Mouse (Mus musculus) thymus, postnatal 4 days (tissue): ENCODE data around the gene Ccdc141.
A peak's percentile ranks its signal among the peaks of the same experiment; 100 is the strongest.
"Not testable (repeated sequence)": the region's sequence is repeated elsewhere in the genome, so short reads cannot be mapped to it uniquely, and the experiment has no call there.

Experiments used
- DNase-seq: peaks from one replicate; pipeline ENCODE4 v3.0.0; 2021

Ccdc141 gene

DNA sequence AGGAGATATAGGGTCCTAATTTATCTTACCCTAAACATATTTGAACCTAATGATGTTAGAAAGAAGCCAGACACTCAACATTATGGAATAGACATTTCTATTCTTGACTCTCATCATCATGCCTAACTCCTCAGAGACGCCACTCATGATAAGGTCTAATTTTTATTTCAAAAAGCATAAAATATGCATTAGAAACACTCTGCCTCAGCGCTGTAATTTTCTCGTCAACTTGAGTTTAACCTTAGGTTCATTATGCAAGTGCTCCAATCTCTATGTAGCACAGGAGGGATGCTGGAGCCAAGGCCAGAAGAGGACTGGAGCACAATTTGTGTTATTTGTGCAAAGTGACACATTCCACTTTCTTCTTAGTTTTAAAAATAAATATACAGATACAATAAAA lies 130.8 kb downstream of the Ccdc141 start:
- no peak for DNase-seq

DNA sequence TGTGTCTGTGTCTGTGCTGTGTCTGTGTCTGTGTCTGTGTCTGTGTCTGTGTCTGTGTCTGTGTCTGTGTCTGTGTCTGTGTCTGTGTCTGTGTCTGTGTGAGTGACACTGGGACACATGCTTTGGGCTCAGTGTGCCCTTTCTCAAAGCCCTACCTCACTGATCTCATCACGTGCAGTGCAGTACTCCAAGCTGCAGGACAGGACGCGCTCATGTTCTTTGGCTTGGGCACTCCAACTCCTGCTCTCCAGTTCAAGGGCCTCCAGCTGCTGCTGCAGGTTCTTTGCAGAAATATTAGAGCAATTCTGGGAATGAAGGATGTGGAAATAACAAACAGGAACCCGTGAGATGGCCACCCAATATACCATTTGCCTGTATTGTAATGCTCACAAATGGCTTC lies 131.2 kb downstream of the Ccdc141 start:
- DNase-seq, result no peak

DNA sequence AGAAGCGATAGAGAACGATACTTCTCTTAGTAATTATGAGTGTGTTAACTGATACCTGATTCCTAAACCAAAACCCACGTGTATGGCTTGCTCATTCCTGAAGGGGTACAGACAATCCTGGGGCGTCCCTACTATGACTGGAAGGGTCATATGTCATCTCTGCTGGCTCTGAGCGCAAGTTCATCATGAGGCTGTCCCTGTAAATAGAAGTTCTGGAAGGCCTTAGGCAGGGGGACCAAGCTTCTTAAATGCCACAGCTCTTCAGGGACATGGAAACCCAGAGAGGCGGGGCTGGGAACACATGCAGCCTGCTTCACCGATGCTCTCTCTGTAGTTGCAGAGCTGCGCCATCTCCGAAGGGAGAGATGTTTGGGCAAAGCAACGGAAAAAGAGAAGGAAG lies 133.2 kb downstream of the Ccdc141 start:
- no peak for DNase-seq

DNA sequence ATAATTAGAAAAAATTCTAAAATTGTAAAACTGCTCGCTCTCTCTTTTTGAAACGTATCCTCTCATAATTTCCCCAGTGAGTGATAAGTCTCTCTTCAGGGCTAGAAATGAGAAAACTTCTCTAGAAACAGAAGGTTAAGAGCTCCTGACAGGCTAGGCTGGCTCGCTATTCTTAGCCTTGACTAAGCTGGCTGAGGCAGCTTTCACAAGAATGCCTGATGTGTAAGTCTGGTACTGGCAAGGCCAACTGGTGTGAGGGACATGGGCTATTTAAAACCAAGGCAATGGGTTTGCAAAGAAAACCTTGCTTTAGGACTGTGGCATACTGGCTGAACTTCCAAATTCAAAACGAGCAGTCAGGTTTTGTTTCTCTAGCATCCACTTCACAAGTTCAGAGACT lies 136.3 kb downstream of the Ccdc141 start:
- DNase-seq, result no peak

DNA sequence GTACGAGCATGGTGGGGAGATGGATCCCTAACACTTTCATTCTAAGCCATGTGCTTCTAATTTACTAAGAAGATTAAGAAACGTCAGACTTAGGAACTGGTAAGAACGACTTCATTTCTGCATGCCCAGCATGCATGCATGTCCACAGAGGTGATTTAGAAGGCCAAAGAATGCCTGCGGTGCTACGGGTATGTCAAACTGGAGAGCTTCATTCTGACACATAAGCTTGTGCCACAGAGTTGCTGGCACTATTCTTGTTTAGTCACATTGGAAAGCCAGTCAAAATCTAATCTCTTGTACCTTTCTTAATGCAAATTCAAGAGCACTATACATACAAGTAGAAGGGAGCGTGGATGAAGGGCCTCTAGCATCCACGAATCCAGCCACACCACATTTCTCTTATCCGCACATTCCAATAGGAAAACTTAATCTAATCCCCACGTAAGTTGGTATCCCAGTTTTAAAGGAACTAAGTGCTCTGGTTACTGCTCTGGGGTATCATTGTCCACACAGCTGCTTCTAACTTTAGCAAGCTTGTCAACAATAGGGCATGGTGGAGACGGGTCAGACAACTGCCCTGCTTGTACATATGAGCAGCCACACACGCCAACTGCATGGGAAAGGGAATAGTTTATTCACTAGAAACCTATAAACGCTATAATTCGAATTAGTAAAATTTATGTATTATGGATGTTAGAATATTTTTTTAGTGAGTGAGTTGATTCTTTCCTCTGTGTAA lies 136.9 kb downstream of the Ccdc141 start:
- no peak for DNase-seq

DNA sequence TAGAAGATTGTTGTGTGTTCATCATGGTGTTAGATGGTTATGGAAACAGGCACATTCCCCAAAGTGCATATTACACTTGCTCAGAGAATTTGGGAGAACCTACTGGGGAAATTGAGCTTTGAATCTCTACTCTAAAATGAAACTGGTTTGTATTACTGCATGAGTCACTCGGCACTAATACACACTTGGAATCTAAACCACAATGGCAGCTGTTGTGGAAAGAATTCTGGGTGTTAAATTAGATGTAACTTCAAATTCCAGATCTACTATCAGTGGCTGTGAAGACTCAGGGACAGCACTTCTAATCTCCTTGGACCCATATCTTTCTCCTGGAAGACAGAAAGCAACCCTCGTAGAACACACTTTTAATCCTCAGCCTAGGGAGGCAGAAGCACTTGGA lies 149.8 kb downstream of the Ccdc141 start:
- DNase-seq, result no peak

DNA sequence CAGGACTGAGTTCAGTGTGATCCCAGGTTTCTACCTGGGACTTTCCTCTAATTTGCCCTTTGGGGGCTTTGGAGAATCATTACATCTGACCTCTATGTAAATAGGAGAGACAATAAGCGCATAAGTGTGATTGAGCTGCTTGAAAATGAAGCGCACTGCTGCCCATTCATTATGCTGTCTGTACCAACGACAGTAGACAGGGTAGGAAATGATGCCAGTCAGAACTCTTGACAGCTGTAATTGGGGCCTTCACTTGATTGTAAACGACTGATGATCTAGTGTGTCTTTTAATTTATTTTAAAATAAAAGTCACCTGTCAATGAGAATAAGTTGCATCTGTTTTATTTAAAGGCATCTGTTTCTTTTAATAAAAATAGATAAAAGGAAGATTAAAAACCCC lies 152.7 kb downstream of the Ccdc141 start:
- DNase-seq, result no peak

DNA sequence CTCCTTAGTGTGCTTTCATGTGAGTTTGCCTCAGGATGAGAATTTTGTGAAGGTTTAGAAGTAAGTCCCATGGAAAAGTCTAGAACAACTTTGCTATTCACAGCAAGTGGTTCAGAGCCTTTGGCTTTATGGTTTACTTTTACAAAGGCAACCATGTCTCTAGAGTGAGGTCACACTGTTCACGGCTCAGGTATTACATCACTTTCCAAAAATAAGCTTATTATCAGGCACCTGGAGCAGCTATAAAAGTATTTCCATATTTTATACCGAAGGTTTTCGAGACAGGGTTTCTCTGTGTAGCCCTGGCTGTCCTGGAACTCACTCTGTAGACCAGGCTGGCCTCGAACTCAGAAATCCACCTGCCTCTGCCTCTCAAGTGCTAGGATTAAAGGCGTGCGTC lies 157.0 kb downstream of the Ccdc141 start:
- DNase-seq, result not testable (repeated sequence)

DNA sequence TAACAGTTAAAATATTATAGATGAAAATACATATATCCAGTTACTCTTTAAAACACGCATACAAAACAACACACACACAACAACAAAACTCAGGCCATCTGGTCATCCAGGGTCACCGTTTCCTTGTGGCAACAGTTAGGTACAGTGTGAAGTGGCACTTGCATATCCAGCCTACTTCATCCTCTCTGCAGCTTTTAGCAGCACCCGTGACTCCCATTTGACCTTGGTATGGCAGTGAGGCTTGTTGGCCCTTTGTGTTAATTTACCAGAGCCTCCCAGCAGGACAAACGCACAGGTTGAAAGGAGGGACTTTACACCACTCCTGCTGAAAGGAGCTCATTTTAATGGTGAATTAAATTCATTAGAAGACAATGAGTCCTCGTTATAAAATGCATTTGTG lies 158.5 kb downstream of the Ccdc141 start:
- no peak for DNase-seq

DNA sequence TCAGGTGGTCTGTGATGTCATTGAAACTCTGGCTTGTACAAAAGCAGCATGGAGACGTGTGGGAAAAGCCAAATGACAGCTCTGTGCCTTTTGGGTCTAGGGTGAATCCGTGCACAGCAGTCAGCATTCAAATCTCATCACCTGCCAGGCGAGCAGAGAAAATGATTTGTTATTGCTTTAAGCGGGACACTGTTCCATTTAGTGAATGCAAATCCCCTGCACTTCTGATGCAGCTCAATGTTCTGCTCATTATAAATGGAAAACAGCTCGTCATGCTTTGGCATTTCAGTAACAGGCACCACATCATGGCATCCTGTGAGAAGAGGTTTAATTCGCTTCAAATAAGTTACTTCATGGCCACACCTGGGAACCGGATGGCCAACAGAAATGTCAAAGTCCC lies 163.4 kb downstream of the Ccdc141 start:
- no peak for DNase-seq

DNA sequence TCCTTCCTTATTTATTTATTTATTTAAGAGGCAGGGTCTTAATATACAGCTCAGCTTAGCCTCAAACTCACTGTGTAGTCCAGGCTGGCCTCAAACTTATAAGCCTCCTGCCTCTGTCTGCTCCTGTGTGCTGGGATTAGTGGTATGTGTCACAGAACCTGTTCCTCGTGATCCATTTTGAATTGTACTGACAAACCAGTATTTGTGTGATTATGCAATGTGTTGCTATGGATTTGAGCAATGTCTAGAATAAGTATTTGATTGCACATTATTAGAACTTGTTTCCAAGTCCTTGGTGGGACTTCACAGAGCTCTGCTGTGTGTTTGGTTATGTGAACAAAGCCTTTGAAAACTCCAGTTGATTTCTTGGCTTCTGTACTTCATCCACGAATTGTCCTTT lies 167.3 kb downstream of the Ccdc141 start:
- DNase-seq, result no peak

DNA sequence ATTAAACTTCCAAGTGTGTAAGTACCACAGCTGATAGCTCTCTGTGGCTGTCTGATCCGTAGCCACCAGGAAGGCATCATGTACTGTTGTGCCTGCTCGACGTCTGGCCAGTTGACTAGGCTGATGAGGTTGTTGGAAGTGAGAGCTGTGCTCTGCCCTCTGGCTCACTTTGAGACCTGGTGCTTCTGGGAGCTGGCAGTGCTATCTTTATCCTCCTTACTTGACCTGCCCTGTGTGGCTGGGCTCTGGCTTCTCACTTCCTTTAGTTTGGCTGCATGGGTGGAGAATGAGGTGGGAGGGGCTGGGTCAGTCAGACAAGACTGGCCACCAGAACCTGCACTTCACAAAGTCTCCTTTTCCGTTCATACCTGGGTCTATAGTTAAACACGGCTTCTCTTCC lies 172.1 kb downstream of the Ccdc141 start:
- no peak for DNase-seq

DNA sequence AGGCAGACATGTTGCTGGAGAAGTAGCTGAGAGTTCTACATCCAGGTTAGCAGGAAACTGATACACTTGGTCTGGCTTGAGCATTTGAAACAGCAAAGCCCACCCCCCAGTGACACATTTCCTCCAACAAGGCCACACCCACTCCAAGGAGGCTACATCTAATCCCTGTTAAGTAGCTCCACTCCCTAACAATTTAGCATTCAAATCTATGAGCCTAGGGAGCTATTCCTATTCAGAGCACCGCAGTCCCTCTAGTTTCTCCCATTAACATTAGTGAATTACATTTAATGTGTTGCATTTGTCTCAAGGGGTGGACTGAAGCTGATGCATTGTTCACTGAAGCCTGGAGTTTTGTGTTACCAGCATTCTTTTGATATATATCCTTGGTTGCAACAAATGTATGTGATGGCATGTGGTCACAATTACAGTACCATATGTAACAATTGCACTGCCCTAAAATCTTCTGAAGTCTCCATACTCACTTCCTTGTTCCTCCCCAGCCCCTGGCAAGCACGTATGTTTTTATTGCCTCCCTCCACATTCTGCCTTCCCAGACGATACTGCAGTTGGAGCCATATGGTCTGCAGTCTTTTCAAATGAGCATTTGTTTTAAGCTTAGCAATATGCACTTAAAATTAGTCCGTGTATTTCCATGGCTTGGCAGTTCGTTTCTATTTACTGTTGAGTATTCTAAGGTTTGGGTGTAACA lies 177.8 kb downstream of the Ccdc141 start:
- DNase-seq, result no peak

DNA sequence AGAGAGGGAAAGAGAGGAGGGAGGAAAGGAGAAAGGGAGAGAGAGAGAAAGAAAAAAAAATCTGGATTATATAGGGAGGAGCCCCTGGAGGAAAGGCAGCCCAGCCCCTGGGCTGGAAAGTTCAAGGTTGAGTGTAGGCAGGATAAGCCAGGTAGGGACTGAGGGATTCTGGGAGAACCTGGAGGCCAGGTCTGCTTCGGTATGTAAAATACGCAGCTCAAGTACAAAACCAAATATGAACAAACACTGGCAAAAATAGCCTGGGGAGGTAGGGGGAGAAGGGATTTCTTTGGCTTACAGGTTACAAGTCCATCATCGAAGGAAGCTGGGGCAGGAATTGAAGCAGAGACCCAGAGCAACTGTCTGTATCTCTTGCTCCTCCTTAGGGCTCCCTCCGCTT lies 183.1 kb downstream of the Ccdc141 start:
- DNase-seq, result no peak

DNA sequence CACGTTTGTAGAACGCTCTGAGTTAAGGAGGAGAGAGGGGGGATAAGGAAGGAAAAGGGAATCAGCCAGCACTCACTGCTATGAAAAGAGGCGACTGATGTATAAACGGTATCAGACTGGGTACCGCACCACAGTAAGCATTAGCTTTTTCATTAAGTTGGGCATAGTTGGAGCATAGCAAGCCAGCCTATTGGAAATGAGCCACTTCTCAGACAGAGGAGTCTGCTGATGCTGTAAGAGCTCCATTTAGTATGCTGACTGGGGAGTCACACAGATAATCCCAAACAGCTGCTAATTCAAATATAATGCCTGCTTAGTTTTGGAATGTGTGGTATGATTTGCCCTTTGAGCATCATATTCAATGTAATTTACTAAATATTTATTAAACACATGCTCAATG lies 186.1 kb downstream of the Ccdc141 start:
- DNase-seq, result no peak

DNA sequence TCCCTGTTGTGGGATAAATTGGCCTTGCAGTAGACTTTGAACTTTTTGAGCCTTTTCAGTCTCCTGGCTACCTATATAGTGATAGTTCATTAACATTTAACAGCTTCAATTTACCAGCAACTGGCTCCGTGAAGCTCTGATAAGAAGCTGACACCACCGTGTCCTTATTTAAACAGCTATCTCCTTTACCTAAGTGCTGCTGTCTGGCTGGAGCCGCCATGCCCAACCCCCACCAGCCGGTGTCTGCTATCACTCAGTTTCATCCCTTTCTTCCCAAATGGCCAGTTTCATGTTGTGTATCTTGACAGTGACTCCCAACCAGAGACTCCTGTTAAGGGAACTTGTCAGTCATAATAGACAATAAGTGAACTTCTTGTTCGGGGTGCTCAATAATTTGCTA lies 186.8 kb downstream of the Ccdc141 start:
- DNase-seq, result no peak

DNA sequence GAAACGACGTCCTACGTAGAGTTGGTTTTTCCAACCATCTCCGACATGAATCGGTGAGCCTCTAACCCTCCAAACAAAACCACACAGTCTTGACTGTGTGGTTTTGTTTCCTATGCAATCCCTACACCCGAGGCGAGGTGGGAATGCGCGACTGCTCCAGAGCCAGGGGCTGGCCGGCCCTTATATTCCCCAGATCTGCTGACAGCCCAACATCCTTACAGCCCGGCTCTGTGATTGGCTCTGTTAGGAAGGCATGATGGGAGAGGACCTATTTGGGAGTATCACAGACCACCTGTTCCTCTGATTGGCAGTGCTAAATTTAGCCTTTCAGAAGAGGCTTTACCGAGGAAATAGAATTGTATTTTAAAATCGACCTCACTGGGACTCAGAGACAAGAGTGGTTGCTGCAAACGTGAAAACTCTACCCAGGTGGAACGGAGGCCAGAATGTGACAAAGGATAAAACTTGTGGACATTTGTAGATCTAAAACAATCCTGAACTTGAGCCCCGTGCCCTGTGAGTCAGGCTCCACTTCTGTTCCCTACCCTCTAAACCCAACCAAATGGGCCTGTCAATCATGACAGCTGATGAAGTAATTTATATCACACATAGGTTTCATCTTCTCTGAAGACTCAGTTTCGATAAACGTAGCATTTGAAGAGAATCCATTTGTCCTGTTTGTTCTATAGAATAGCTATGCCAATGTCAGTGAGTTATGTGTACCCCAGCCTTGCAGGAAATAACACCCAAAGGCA lies 187.9 kb downstream of the Ccdc141 start, which contains the start of gene Ttn:
Gene Ttn (minus strand): TSS at position 157 of the 755 bp plus-strand sequence.
- DNase-seq, result no peak

DNA sequence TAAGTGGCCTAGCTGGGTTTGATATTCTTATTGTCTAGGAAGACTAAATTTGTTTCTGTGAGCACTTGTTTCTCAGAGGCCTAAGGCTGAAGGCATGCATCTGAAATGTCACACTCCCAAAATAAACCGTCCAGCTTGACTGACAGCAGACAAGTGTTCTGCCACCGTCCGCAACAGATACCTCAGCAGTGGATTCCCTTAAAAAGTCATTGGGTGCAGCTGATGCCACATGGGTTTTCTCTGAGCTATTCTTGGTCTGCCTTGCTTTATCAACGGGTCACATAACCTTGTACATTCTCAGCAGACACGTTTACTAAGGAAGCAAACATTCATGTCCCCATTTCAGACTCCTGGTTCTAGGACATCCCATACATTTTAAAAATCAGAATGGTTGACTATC lies 188.7 kb downstream of the Ccdc141 start:
- no peak for DNase-seq

DNA sequence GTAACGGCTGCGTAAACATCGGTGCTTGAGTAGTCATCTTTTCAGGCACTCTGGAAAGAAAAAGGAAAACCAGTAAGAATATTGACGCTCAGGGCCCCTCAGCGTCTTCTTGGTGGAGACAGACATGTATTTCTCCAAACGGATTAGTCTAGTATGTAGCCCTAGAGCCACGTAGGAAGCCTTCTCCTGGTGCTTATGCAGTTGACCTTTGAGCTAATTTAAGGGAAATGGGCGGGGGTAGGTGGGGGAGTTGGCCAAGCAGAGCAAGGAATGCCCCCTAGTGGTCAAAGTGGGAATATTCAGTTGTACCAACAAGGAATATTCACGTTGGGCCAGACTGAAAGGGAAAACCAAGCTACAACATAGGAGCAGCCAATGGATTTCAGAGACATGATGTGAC lies 190.3 kb downstream of the Ccdc141 start:
- DNase-seq, result peak; percentile 35

DNA sequence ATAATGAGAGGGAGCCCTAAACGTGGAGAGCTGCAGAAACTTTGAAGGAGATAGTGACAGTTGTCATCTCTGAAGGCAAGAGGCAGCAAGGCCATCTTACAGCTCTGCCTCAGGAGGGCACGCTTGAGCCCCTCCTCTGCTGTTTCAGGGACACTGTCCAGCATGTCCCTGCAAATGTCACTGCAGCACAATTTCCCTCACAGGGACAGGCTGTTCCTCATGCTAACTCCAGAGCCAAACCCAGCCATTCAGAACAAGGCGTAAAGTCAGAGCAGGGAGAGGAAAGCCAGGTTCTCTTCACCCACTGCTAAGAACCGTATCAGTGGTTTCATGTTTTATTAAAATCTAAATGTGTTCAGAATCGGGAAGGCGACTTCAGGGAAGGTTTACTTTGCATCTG lies 192.8 kb downstream of the Ccdc141 start:
- DNase-seq, result no peak

DNA sequence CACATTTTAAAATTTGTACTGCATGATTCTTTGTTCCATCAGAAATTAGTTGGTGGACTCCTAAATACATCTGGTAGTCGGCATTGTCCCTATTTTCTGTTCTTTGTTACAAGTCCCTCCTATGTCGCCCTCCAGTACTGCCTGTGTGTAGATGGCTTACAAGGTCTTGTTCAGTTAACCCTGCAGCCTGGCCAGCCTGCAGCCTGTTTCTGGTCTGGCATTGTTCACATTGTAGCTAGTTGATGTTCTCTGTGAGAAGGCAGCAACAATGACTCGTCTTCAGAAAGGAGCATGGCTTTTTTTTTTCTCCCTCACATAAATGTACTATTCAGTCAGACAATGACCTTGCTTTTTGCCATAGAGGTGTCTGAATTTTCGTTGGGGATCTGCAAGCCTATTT lies 198.4 kb downstream of the Ccdc141 start:
- no peak for DNase-seq

DNA sequence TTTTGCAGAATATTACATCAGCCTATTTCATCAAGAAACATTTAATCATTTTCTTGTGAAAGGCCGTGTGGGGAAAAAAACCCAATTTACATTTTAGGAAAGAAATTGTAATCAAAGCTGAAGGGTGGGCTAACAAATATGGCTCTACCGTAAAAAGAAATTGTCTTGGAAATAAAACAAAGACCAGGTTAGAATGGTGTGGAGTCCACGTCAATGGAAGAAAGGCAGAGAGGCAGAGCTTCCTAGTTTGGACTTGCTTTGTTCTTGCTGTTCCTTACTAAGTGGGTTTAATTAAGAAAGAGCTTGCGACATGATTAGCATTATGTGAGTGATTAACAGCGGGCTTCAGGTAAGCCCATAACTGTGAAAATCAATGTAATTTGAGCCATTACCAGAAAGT lies 199.4 kb downstream of the Ccdc141 start:
- no peak for DNase-seq

DNA sequence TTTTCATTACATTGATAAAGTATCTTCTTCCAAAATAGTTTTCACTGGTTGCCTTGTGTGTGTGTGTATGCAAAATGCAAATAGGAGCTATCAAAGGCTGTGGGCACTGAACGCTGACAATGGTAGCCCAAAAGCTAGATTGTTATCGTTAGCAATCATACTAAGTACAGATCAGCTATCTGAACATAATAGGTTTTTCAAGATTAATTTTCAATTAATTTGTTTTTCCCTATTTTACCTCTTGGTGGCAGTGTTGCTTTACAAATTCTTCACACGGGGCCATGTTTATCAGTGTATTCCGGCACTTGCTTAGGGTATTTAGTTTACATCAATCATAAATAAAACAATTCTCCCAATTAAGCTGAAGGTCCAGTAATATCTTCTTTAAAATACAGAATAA lies 199.8 kb downstream of the Ccdc141 start:
- no peak for DNase-seq

DNA sequence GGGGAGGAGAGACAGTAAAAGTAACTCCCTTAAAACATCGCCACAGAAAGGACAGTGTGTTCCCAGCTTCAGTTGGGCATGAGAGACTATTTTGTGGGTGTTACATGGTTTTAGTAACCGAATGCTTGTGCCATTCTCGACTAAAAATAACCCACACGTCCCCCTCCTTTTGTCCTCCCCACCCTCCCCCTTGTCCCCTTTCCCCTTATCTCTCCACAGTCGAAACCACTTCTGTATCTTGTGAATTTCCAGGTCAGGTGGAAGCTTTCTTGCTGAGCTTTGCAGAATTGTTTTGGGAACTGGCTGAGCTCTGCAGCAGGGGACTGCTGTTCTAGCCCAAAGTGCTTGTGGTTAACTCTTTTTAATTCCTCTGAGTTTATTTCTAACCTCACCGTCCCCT lies 200.2 kb downstream of the Ccdc141 start:
- DNase-seq, result no peak
